Mouse (Mus musculus): Measurements from ENCODE around the gene Elk3.

GRCm38 (mm10) chr10:93325804-93326740, 15.1 kb upstream of the Elk3 start:
- TF ChIP-seq CTCF (IDR thresholded peaks at IDR 0.05; ENCODE audit: control insufficient read depth, insufficient read depth, low read length) (no peak), POLR2A (IDR thresholded peaks at IDR 0.05; ENCODE audit: borderline replicate concordance, control insufficient read depth, low read depth, low read length) (no peak)
